Mouse (Mus musculus) thymus, adult 2 months (tissue): ENCODE data around the gene Gnat1.

Experiments used
- CTCF ChIP-seq: fragments of 200-500 bp; IDR thresholded peaks from 2 replicates; pipeline ENCODE4 v1.5.1; 2012; ENCODE audit warnings: mild to moderate bottlenecking, control low read depth, low read length, moderate library complexity, borderline replicate concordance; ENCODE audit not compliant: control insufficient read depth, poor library complexity, insufficient read depth; ENCODE audit errors: extremely low read depth
- POLR2A ChIP-seq: fragments of 200-500 bp; IDR thresholded peaks from 2 replicates; pipeline ENCODE4 v1.6.1; 2012; ENCODE audit warnings: mild to moderate bottlenecking, low read length, control low read depth, moderate library complexity; ENCODE audit not compliant: control insufficient read depth, poor library complexity, insufficient read depth; ENCODE audit errors: extremely low read depth

DNA sequence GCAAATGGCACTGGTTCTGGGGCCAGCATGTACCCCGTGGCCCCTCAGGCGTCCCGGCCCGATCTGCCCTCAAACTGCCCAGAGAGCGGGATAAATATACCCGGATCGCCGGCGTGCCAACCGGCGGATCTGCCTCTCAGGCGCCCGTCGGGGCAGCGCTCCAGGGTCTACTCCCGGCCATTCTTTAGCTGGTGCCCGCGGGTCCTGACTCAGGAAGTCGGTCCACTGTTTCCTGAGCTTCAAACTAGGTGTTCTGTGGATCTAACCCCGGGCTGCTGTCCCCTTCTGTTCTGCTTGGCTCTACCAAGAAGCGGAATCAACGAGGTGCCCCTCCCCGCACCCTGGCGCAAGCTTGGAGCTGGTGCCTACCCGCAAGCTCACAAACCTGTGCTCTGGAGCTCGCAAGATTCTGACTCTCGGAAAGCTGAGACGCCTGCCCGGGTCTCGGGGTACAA, 12.7 kb downstream of the Gnat1 start:
- TF ChIP-seq CTCF (no peak), POLR2A (no peak)
